Mouse (Mus musculus): ENCODE data around the gene Efs. TPM values are rescaled to one million over a fixed set of nuclear protein-coding genes. Genes with fewer than 3 reads are reported as not detected.

Efs gene
- polyA plus RNA-seq, 1 experiment from 2014 or later = 63.4 TPM

MicroRNAs encoded within 50 kb of the gene (microRNA counts, 519-probe panel; counts per million panel counts)
- microRNA mmu-miR-208a (1,877 counts per million, percentile 31 among the panel's probes with 10 or more counts), microRNA mmu-miR-208b (1,740 counts per million, percentile 23 among the panel's probes with 10 or more counts)

Small RNA genes lying within 50 kb of the gene (microRNA-seq; reads per million reads assigned to microRNA genes)
- gene Mir208a (ENCODE audit: borderline number of aligned reads) = 5.0 reads per million, percentile 20 among the genes with 10 or more reads in this experiment
- gene Mir208b (ENCODE audit: borderline number of aligned reads) = 90.5 reads per million, percentile 53 among the genes with 10 or more reads in this experiment

Other genes starting within 250 kb of the Efs start
- gene 1700123O20Rik, start 239.9 kb downstream of the Efs start, polyA plus RNA-seq (2015; fragmentation: Nextera tagmentation; extraction: Ambion mirVana) = 74.2 and 75.5 TPM in 2 replicates
- 130 and 132 TPM in 2 replicates for gene Acin1, start 239.2 kb downstream of the Efs start, polyA plus RNA-seq (2015; fragmentation: Nextera tagmentation; extraction: Ambion mirVana)
- 0.23 and 0.28 TPM in 2 replicates for gene Gm29776, start 227.3 kb downstream of the Efs start, polyA plus RNA-seq (2015; fragmentation: Nextera tagmentation; extraction: Ambion mirVana)
- not detected in 2 replicates for gene Cebpe, start 214.0 kb downstream of the Efs start, polyA plus RNA-seq (2015; fragmentation: Nextera tagmentation; extraction: Ambion mirVana)
- 6.5 and 6.8 TPM in 2 replicates for gene Slc7a8, start 144.2 kb downstream of the Efs start, polyA plus RNA-seq (2015; fragmentation: Nextera tagmentation; extraction: Ambion mirVana)
- gene Rnf212b, start 112.0 kb downstream of the Efs start, polyA plus RNA-seq (2015; fragmentation: Nextera tagmentation; extraction: Ambion mirVana) = not detected in 2 replicates
- gene Homez, start 55.2 kb downstream of the Efs start, polyA plus RNA-seq (2015; fragmentation: Nextera tagmentation; extraction: Ambion mirVana) = 9.7 and 10.1 TPM in 2 replicates
- 0.83 and 1.2 TPM in 2 replicates for gene Ppp1r3e, start 48.6 kb downstream of the Efs start, polyA plus RNA-seq (2015; fragmentation: Nextera tagmentation; extraction: Ambion mirVana)
- gene Bcl2l2, start 42.7 kb downstream of the Efs start, polyA plus RNA-seq (2015; fragmentation: Nextera tagmentation; extraction: Ambion mirVana) = 4.1 and 5.0 TPM in 2 replicates
- gene Gm20521, start 42.7 kb downstream of the Efs start, polyA plus RNA-seq (2015; fragmentation: Nextera tagmentation; extraction: Ambion mirVana) = not detected in 2 replicates
- 124 and 125 TPM in 2 replicates for gene Pabpn1, start 33.6 kb downstream of the Efs start, polyA plus RNA-seq (2015; fragmentation: Nextera tagmentation; extraction: Ambion mirVana)
- 81.7 and 93.6 TPM in 2 replicates for gene Slc22a17, start 13.0 kb downstream of the Efs start, polyA plus RNA-seq (2015; fragmentation: Nextera tagmentation; extraction: Ambion mirVana)
- gene Il25, start 6.6 kb upstream of the Efs start, polyA plus RNA-seq (2015; fragmentation: Nextera tagmentation; extraction: Ambion mirVana) = 0.47 TPM in 1 of 2 replicates, not detected in the other
- gene Cmtm5, start 10.1 kb upstream of the Efs start, polyA plus RNA-seq (2015; fragmentation: Nextera tagmentation; extraction: Ambion mirVana) = 8.9 and 9.4 TPM in 2 replicates
- 3.0 and 6.0 TPM in 2 replicates for gene Myh6, start 40.8 kb upstream of the Efs start, polyA plus RNA-seq (2015; fragmentation: Nextera tagmentation; extraction: Ambion mirVana)
- gene Gm17428, start 50.8 kb upstream of the Efs start, polyA plus RNA-seq (2015; fragmentation: Nextera tagmentation; extraction: Ambion mirVana) = not detected in 2 replicates
- gene Myh7, start 68.5 kb upstream of the Efs start, polyA plus RNA-seq (2015; fragmentation: Nextera tagmentation; extraction: Ambion mirVana) = 21.5 and 33.1 TPM in 2 replicates
- gene Ngdn, start 89.3 kb upstream of the Efs start, polyA plus RNA-seq (2015; fragmentation: Nextera tagmentation; extraction: Ambion mirVana) = 70.7 and 73.9 TPM in 2 replicates
- gene Zfhx2, start 166.2 kb upstream of the Efs start, polyA plus RNA-seq (2015; fragmentation: Nextera tagmentation; extraction: Ambion mirVana) = 4.2 and 5.0 TPM in 2 replicates
- 21.5 and 22.4 TPM in 2 replicates for gene Thtpa, start 168.7 kb upstream of the Efs start, polyA plus RNA-seq (2015; fragmentation: Nextera tagmentation; extraction: Ambion mirVana)
- 25.5 and 29.1 TPM in 2 replicates for gene Ap1g2, start 180.5 kb upstream of the Efs start, polyA plus RNA-seq (2015; fragmentation: Nextera tagmentation; extraction: Ambion mirVana)
- 3.0 and 3.6 TPM in 2 replicates for gene Jph4, start 190.8 kb upstream of the Efs start, polyA plus RNA-seq (2015; fragmentation: Nextera tagmentation; extraction: Ambion mirVana)